Mouse (Mus musculus): ENCODE data around the gene Sh3tc1. TPM values are rescaled to one million over a fixed set of nuclear protein-coding genes. Genes with fewer than 3 reads are reported as not detected.

Gene Sh3tc1
- total and polyA plus RNA-seq, 3 experiments: 22.2 to 28.0 (median 25.8) TPM

- peak; percentile 72 for DNase-seq
These were observed 15.4 kb upstream of the Sh3tc1 start for GRCm38 (mm10) chr5:35755131-35755733.

DNA sequence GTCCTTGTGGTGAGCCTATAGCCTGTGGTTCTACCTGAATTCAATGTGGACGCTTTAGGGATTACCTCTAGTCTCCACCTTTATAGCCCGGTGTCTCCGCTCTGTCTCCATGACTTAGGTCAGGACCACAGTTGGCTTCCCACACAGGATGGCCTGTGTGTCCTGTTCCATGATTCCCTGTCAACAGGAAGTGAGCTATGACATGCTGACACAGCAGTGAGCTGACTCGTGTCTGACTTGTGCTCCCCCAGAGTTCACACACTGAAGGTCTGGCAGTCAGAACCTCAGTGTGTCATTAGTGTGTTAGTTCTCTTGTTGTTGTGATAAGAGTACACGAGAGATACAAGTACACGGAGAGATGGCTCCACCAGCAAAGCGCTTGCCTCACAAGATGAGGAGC lies 11.2 kb upstream of the Sh3tc1 start:
- DNase-seq: no peak

DNA sequence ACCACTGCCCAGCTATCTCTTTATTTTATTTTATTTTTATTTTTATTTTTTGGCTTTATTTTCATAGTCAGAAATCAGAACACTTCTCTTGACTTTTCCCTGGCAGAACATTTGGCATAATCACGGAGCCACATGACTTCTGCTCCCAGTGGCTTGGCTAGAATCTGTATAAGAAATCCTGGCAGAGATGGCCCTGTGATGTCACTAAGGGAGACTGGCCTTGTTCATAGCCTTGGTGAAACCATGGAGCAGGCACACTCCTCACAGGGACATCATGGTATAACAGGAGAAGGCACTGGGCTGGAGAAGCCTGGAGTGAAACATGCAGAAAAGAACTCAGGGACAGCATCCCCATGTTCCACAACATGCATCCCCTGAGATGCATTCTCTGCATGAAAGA lies 10.2 kb upstream of the Sh3tc1 start:
- DNase-seq: peak; percentile 72

- no peak for DNase-seq
These were observed 9.6 kb upstream of the Sh3tc1 start for GRCm38 (mm10) chr5:35749416-35749815.

DNA sequence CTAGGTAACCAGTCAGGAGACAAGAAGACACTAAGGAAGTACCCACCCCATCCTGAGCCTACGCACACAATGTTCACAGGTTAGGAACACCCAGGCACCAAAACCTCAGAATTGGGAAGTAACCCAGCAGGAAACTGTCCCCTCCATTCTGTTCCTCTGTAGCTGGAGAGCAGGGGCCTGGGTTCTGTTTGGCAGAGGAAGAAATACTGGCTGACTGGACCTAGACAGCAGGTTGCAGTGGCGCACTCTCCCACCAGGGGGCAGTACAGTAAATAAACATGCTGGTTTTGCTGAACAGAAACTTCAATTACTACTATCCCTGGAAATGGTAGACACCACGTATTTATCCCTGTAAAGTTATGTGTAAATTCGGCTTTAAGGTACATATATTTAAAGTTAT lies 7.1 kb upstream of the Sh3tc1 start:
- DNase-seq: peak; percentile 71

DNA sequence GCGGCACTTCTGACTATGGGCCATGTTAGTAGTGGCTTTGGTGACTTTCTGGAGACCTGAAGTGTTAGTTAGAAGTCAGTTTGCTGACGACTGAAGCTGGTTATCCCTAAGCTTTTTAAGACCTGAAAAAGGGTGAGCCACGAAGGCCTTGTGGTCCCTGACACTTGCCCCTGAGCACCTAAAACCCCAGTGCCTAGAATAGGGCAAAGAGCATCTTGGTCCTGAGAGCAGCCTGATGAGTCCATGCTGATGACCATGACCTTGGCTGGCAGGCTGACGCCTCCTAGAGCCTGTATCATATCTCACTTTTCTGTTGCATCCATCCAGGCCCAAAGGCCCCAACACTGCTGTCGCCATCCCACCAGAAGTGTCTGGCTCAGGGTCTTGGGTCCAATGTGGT lies 5.6 kb upstream of the Sh3tc1 start:
- no peak for DNase-seq

- DNase-seq: no peak
These were observed 4.4 kb upstream of the Sh3tc1 start for GRCm38 (mm10) chr5:35743990-35744722.

DNA sequence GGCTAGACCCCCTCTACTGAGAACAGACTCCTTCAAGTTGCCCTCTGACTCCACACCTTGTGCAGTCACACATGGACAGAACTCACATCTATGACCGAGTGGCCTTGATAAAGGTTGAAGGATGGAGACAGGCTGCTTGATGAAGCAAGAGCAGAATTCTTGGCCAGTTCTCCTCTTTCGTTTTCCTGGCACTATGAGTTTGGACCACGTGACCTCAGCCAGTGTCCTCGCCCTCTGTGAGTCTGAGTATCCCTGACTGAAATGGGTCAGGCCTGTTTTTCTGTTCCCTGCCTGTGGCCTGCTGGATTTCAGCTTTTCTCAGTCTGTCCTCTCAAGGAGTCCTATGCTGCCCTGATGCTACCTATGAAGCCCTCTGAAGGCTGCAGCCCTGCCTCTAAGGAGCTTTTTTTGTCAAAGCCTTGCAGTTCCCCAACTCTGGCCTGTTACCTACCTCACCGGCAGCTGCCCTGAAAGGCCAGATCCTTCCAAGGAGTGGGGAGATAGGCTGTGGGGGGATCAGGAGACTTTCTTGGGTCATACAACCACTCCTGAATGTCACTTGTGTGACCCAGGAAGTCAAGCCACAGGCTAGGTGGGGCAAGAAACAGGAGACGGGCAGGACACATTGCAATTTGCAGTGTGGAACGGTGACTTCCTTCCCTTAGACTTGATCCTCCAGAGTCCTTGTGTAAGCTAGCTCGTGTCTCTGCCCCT lies 3.6 kb upstream of the Sh3tc1 start:
- DNase-seq: peak; percentile 91

DNA sequence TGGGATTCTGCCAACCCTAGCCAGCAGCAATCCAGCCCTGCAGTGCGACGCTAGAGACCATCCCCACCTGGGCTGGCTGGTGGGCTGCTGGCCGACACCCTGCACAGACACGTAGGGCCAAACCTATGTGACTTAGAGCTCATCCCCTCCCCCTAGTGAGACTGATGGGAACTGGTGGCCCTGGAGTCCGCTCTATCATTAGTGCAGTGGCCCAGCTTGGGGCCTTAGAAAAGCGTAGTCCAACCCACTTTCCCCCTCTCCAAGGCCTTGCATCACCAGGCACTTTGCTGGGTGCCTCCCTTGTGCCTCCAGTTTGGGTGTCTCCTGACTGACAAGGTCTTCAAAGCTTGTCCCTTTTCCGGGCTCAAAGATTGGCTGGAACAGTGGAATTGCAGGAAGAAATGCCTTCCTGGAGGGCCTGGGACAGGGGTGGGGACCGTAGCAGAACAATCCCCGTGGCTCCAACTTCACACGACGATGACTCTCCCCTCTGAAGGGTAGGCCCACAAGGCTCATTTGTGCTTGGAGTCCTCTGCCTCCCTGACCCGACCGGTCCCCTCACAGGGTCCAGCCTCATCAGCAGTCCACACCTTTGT lies 1.5 kb upstream of the Sh3tc1 start:
- no peak for DNase-seq

GRCm38 (mm10) chr5:35740716-35741115 lies 929 bp upstream of the Sh3tc1 start:
- DNase-seq: no peak

DNA sequence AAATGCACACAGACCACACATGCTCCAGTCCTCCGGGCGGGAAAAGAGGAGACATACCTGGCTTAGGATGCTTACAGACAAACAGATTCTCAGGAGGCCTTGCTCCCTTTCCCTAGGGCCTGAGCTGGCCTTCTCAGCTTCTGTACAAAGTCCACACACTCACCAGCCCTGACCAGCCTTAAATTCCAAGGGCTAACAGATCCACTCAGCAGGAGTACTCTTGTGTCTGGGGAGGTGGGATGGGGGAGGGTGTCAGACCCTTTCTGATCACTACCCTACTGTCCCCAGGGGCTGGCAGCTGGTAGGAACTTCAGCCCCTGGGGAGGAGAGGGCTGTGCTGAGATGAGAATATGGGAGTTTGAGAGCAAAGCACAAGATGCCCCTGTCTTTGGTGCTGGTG lies 782 bp downstream of the Sh3tc1 start:
- DNase-seq: no peak

DNA sequence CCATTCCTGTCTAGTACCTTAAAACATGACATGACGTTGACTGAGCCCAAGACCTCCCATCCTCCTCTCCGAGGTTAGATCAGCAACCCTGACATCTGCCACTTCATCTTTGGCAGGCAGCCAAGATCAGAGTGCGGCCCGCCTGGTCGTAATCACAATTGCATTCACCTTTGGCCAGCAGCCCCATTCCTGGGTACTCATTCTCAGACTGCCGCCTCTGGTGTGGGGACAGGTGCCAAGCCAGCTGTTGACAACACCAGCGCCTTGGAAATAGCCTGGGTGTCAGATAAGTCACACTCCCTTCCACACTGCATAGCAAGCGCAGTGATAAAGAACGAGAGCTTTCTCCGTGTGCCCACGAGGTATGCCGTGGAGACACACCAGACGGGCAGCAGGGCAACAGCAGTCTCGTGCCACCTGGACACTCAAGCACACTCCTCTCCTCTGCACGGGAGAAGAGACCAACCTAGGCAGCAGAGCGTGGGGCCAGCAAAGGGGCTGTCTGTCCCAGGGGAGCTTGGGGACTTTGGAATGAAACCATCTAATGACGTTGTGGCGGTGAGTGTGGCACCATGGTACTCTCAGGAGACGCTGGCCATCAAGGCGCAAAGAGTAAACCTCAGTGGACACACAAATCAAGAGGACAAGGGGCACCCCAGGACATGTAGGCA lies 2.4 kb downstream of the Sh3tc1 start:
- peak; percentile 87 for DNase-seq

- DNase-seq: no peak
These were observed 6.3 kb downstream of the Sh3tc1 start for GRCm38 (mm10) chr5:35733523-35733922.

DNA sequence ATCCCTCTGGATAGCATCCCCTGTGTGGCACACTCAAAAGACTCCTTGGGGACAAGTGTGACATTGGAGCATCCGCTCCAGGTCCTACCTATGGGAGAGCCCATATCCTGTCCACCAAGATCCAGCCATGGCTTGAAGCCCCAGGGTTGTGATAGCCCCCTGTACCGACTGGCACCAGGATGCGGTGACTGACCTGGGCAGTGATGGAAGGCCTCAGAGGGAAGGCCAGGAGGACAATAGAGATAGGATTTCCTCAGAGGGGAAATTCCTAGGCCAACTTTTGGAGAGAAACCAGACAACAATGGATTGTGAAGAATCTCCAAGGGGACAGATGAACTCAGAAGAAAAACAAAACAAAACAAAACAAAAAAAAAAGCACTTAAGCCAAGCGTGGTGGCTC lies 8.8 kb downstream of the Sh3tc1 start:
- DNase-seq: no peak

GRCm38 (mm10) chr5:35730552-35730951 lies 9.2 kb downstream of the Sh3tc1 start:
- no peak for DNase-seq

DNA sequence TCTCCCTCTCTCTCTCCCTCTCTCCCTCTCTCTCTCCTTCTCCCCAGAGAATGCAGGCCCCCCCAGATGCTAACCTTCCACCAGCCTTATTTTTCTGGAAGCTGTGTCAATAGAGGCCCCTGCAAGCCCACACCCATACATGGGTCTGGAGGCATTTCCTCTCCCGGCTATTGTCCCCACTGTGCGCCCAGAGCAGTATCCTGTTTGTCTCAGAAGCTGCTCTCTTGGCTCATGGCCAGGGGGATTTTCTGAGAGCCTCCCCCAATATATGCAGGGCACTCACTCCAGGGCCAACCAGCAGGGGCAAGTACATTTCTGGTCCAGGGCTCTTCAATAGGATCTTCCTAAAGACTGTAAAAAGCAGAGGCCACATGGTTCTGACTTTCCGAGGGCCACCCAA lies 9.9 kb downstream of the Sh3tc1 start:
- peak; percentile 64 for DNase-seq

DNA sequence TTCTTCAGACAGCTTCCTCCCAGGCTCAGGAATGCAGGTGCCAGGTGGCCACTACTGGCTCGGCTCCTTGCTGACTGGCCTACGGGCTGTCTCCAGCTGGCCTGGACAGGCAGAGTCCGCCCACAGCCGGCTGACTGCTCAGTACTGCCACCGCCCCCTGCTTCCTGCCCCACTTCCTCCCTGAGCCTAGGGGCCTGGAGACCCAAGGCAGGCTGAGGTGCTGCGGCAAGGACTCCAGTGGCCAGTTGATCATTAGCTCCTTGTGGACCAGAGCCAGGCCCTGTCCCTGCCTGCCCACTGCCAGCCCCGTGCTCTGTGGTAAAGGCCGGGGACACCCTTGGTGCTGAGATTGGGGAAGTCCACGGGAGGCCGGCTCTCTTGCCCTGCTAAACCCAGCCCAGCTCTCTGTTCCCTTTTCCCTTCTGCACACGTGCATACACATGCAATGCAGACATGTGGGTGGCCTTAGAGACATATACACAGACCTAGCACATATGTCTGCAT lies 10.8 kb downstream of the Sh3tc1 start:
- DNase-seq: peak; percentile 79

DNA sequence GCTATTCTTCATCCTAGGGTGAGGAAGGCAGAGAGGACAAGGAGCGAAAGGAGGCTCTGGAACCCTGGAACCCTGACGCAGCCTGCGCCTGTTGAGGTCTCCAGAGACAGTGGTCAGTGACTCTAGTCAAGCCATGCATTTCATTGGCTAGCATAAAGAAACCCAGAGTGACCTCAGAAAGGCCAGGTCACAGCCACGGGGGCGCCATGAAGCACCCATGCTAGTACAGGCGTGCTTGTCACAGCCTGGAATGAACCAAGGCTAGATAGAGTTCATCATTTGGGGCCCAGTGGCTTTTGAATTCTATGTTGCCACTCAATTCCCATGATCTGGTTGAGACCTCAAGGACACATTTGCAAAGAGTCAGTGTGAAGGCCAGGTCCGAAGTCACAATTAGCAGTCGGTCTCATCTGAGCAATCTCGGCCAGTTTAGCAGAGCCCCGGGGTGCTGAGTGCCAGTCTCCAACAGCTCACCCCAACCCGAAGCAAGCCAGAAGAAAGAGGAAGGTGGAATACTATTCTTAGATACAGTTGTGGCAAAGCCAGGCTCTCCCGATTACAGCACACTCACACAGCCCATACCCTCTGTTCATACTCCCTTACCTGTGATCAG lies 11.3 kb downstream of the Sh3tc1 start:
- peak; percentile 56 for DNase-seq

DNA sequence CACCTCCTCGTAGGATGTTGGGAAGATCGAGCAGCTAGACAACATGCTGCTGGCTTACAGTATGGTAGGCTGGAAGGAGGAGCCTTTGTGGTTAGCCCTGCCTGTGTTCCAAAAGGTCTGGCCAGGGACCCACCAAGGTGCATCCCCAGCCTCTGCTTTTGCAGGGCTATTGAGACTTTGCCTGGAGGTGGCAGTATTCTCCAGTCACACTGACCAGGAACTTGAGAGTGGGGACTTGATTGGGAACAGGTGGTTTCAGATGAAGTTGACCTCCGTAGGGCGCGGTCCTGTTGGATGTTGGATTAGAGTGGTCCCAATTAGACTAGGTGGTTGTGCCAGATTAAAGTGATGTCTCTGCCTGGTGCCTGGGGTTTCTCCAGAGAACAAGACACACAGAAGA lies 12.3 kb downstream of the Sh3tc1 start:
- DNase-seq: no peak

GRCm38 (mm10) chr5:35725840-35726239 lies 13.9 kb downstream of the Sh3tc1 start:
- DNase-seq: no peak

- no peak for DNase-seq
These were observed 15.9 kb downstream of the Sh3tc1 start for GRCm38 (mm10) chr5:35723900-35724299.

GRCm38 (mm10) chr5:35722654-35723053 lies 17.1 kb downstream of the Sh3tc1 start:
- no peak for DNase-seq
